Mouse (Mus musculus) gastrocnemius, postnatal 25 days (tissue): ENCODE data around the gene Wdr73. TPM values are rescaled to one million over a fixed set of nuclear protein-coding genes. Genes with fewer than 3 reads are reported as not detected.
A peak's percentile ranks its signal among the peaks of the same experiment; 100 is the strongest.

ENCODE experiments used
- DNase-seq: peaks from one replicate; pipeline ENCODE4 v3.0.0; 2022
- total RNA-seq, 2 experiments: library from RNA; stranded (reverse); gene quantifications; 1 replicate in 1 of 2; 2 replicates in 1 of 2; pipeline ENCODE4 v1.2.3; 2021

Gene Wdr73
- total RNA-seq, 2 experiments from 2014 or later: 3.1 to 4.2 TPM

DNA sequence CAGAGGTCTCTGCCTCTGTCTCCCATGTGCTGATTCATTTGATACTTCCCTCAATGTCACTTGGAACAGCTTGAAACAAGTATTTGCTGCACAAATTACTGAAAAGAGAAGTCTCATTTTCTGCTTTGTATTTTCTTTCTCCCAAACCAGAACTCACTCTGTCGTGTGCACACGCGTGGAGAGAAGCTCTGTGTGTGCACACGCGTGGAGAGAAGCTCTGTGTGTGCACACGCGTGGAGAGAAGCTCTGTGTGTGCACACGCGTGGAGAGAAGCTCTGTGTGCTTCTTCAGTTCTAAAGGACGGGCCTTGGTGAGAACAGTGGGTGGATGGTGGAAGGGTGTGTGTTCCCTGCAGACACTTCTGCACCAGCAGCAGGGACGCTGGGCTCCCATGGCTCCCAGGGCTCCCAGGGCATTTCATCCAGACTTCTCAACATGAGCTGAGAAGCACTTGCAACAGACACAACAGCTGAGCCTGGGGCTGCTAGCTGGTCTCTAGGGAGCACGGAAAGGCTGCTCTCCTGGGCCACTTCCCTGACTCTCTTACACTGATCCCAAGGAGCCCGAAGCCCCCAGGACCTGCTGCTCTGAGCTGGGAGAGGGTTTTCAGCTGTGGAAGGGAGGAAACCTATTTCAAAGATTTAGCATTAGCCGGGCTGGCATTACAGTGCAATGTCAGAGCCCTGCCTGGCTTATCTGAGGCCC, 6.1 kb downstream of the Wdr73 start:
- DNase-seq: no peak

DNA sequence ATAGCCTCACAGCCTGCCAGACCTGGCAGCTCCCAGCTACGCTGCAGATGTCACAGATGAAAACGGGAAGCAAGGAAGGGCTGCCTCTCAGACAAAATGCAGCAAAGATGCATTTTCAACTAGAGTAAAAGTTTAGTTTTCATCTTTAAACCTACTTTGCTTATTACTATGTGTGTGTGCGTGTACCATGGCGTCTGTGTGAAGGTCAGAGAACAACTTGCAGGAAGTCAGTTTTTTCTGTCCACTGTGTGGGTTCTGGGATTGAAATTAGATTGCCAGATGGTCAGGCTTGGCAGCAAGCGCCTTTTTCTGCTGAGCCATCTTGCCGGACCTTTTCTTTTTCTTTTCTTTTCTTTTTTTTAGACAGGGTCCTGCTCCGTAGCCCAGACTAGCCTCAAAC, 6.9 kb downstream of the Wdr73 start:
- DNase-seq: no peak

DNA sequence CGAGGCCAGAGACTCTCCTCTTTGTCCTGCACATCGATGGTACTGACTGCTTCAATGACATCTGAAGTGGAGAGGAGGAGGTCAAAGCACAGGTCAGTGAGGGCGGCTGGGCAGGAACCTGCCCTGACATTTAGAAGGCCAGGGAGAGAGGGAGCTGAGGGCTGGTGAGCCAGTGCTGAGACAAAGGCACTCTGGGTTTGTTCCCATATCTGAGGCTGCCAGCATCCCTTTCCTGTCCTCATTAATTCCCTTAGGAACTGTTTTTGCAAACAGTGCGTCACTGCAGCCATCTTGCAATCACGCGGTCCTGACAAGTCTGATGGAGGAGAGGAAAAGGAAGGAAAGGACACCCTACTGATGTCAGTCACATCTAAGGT, 7.3 kb downstream of the Wdr73 start:
- no peak for DNase-seq

DNA sequence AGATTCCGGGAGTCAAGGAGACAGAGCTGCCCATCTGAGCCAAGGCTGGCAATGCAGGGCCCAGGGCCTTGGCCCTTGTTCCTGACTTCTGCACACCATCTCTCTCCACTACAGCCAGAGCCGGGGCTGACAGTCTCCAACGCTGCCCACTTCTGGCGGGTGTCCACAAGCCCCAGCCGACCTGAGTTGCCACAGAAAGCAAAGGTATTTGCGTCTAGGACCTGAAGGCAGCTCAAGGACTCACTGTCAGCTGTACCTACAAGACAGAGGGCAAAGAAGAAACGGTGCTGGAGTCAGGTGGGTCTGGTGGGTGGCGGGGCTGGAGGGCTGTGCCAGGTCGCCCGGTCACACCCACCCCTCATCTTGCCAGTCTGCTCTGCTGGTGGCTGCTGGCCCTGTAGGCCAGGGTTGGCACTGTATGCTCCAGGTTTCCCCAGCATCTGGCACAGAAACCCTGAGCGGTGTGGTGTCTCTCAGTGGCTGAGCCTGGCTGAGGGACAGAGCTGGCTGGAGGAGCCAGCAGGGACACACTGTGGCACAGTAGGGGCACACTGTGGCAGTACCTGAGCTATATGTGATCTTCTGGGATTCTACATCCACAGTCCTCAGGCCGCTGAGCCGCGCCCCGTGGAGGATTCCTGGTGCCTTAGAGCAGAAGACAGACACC, 7.8 kb downstream of the Wdr73 start:
- no peak for DNase-seq

DNA sequence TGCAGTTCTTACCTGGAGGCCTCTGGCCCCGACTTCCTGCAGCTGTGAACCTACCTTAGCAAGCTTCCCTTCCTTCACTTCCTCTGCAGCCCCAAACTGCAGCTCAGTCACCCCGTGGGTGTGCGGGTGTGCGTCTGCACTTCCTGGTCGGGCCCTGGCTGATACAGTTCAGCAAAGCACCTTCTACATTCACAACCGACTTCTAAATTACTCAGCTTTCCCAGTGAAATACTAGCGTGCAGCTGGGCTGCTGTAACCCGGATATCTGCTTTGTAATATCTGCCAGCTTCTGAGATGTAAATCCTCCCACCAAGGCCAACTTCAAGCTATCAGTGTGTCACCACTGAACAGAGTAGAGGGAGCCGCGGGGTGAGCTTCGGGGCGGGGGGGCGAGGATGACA, 11.2 kb downstream of the Wdr73 start:
- no peak for DNase-seq

DNA sequence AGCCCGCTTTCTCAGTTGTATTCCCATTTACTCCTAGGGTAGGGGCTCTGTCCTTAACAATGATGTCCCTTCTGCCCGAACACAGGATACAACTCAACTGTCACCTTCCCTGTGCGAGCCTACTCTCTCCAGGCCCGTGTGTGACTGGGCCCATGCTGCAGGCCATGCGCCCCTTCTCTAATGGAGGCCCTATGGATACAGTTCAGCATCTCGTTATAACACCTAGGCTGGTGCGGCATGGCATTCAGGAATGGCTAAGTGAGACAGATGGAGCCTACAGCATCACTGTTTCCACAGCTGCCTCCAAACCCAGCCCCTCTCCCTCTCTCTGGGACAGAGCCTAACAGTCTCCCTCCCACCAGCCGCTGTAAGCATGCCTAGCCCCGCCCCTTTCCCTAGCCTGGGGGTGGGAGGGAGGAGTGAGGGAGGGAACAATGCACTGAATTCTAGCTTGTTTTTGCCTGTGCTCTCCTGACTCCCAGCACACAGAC, 12.0 kb downstream of the Wdr73 start:
- peak; percentile 57 for DNase-seq

DNA sequence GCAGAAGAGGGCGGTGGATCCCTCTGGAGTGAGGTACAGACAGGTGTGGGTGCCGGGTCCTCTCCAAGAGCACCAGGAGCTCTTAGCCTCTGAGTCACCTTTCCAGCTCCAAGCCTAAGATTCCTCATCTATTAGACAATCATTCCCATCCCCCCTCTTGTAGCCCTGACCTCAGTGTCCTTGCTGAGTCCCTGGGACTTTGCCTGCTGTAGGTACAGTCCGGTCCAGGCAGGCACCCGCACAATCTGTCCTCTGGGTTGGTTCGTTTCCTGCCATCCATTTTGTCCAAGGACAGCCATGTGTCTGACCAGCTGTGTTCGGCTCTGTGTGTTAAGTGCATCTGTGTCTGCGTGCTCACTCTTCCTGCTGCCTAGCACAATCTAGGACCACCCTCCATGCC, 12.5 kb downstream of the Wdr73 start:
- no peak for DNase-seq

DNA sequence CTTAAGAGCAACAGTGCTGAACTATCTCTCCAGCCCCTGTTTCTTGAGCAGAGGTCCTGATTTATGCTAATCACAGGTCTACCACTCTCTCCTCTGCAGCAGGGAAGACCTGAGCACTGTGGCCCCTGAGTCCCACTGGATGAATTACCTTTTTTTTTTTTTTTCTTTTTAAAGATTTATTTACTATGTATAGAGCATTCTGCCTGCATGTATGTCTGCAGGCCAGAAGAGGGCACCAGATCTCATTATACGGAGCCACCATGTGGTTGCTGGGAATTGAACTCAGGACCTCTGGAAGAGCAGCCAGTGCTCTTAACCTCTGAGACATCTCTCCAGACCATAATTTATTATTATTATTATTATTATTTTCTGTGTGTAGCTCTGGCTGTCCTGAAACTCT, 15.4 kb downstream of the Wdr73 start:
- DNase-seq: no peak

DNA sequence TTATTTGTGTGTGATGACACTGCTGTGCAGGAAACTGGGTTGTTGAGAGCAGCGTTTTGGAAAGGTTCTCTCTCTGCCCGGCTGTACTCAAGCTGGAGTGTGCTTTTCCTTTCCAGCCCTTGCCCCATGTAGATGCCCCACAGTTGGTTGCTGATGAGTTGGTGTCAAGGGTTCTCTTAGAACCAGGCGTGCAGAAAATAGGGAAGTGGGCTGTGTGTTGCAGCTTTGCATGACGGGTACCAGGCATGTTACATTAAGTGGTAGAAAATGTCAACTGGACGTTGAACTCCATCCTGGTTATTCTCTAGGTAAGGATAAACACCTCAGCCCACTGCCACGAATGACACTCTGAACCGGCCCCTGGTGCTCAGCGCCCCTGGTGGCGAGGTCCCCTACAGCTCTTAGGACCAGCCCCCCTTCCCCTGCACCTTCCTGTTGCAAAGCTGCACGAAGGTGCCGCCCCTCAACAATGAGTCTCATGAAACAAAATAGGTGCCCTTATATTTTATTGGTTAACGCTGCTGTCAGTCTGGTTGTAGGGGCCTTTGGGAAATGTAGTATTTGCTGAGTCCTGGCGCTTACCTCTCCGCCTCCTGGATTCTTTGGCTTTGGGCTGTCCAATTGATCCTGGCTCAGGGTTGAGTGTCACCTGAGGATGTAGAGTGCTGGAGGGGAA, 18.1 kb downstream of the Wdr73 start:
- DNase-seq: peak; percentile 56

DNA sequence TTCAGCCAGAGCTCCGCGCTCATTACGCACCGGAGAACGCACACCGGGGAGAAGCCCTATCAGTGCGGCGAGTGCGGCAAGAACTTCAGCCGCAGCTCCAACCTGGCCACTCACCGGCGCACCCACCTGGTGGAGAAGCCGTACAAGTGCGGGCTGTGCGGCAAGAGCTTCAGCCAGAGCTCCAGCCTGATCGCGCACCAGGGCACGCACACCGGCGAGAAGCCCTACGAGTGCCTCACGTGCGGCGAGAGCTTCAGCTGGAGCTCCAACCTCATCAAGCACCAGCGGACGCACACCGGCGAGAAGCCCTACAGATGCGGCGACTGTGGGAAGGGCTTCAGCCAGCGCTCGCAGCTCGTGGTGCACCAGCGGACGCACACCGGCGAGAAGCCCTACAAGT, 25.3 kb downstream of the Wdr73 start:
- no peak for DNase-seq

DNA sequence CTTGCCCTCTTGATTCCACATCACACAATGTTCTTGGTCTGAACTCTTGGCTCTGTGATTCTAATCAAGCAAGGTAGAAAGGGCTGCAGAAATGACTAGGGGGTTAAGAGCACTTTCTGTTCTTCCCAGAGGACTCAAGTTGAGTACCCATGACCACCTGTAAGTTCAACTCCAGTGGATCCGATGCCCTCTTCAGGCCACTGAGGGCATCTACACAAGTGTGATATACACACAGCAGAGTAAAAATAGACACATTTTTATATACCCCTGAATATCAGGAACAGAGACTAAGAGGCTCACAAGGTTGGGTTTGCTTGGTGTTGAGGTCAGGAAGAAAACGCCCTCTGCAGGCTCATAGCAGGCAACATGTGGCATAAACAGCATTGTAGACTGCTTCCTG, 27.4 kb downstream of the Wdr73 start:
- no peak for DNase-seq

DNA sequence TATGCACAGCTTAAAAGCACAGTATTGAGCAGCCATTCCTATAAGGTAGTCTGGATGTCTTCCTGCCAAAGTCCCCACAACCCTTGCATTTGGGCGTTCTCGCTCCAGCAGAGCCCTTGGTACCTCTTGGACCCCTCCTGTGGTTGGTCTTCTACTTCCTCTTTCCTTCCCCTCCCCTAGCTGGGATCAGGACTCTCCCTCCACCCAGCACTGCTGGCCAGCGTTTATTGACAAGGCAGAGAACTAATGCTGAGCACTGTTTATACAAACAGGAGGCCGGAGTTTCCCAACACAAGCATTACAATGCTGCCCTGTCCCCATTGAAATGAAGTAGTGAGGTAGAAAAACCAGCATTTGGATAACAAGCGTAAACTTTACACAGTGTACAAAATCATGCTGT, 28.0 kb downstream of the Wdr73 start:
- DNase-seq: no peak

DNA sequence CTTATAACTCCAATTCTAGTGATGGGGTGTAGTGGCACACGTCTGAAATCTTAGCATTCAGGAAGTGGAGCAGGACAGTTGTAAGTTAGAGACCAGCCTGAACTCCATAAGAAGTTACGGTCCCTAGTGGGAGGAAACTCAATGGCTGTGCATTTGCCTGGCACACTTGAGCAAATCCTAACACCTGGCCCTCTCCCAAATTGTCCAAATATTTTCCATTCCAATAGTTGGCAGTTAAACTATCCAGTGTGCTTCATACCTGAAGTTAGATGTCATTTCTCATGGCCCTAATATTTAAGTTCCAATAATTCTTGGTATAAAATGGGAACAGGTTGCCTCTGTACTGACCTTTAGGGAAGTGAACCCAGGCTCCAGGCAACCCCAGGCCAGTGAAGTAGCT, 32.4 kb downstream of the Wdr73 start:
- DNase-seq: no peak

DNA sequence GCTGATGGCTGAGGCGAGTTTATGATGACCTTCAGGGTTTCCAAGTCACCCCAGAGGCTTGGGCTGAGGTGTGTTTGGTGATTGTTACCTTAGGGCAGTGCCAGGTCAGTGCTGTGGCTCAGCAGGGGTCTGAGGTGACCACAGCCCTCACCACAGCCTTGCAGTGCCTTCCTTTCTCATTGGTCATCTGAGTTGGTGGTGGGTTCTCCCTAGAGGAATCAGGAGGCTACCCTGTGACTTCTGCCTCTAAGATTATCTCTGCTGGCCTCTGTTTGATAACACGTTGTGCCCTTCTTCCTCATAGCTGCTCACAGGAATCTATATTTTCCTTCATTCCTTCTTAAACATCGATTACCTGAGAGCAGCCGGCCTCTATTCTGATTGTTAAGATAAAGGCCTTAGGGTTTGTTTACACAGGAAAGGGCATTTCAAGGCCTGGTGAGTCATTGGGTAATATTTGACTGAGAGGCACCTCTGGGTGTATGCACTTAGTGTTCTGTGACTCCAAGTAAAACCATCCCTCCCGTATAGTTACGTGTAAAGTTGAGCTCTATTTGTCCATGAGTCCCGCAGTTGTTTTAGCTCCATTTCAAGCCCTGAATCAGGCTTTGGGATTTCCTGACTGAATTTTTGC, 34.4 kb downstream of the Wdr73 start:
- no peak for DNase-seq

DNA sequence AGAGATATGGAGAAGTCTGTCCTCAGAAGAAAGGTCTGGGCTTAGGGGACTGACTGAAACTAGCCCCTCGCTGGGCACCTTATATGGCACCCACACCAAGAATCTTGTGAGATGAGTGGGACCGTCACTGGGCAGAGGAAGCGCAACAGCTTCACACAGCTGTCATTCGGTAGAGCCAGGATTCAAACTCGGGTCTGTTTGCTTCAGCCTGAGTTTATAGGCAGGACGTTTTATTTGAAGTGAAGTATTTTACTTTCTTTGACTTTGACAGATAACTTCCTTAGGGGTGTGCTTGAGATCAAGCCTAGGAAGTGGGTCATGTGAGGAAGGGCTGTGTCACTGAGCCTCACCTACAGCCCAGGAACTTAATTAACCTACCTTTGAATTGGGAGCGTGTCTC, 35.5 kb downstream of the Wdr73 start:
- DNase-seq: no peak

DNA sequence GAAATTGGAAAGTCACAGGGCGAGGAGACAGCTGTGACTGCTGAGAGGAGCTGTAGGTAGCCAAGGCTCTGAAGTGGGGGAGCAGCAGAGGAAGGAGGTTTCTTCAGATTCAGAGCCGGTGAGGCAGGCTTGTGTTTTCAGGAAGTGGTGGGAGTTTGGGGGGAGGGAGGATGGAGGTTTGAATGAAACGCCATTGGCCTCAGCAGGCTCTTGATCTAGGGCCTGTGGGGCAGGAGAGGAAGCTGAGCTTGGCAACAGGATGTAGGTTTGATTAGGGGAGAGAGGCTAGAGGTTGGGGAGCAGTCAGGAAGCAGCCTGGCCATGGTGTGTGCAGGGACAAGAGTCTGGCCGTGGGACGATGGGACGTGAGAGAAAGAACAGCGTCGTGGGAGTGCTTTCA, 36.2 kb downstream of the Wdr73 start:
- no peak for DNase-seq

DNA sequence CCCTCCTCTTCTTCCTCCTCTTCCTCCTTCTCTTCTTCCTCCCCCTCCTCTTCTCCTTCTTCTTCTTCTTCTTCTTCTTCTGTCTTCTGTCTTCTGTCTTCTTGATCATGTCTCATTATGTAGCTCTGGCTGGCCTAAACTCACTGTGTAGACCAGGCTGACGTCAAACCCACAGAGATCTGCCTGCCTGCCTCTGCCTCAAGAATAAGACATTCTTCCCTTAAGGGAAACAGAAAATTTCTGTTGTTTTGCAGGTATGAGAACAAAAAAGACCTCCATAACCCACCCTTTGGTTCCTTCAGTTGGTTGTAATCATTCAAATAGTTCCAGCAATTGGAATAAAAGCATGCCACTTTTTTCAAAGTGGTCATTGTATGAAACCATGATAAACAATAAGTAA, 36.9 kb downstream of the Wdr73 start:
- no peak for DNase-seq

DNA sequence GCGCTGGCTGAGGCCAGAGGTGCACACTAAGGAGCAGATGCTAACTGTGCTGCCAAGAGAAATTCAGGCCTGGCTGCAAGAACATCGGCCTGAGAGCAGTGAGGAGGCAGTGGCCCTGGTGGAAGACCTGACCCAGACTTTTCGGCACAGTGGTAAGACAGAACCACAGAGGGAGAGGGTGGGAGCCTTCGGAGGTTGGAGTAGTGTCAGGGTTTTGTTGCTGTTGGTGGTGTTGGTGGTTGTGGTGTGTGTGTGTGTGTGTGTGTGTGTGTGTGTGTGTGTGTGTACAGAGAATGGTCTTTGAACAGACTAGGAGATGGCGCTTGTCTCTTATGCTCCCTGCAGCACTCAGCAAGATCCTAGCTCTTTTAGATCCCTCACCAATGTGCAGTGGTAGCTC, 37.5 kb downstream of the Wdr73 start:
- no peak for DNase-seq

DNA sequence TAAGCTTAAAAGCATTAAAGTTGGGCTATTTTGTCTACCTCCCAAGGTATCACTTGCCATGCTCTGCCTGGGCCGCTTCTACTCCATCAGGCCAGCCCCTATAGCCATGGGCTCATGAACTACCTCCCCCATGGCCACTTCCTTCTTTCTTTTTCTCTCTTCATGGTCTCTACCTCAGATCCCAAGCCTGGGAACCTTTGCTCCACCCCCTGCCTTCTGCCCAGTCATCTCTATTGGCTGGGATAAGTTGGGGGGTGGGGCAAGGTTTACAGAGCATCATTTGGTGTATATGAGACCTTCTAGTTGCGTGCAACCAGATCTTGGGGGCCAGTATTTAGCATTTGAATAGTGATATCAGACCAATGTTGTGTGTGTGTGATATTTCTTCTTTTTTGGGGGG, 38.6 kb downstream of the Wdr73 start:
- DNase-seq: no peak

DNA sequence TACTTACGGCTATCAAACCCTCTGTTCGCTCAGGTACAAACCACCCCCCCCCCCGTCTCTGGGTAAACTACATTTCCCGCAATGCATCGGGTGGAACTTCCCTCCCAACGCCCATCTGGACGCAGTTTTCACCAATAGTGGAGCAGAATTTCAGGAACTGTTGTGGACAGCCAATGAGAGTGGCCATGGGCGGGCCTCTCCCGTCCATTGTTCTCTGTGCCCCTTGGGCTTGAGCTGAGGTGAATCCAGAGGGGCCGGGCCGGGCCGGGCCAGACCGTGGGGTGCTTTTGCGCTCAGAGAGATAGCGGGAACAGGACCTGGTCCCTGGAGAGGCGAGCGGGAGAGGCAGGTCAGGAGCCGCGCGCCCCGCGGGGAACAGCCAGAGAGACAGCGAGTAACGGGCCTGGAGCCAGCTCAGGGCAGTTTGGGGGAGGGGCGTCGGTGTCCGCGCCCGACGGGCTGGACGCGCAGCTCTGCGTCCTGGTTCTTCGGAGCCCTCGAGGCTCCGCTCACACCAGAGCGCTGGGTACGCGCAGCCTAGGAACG, 40.3 kb downstream of the Wdr73 start, which contains the start of gene Zscan2:
Gene Zscan2 (plus strand): TSS at position 192 of the 546 bp plus-strand sequence.
- DNase-seq: peak; percentile 90

DNA sequence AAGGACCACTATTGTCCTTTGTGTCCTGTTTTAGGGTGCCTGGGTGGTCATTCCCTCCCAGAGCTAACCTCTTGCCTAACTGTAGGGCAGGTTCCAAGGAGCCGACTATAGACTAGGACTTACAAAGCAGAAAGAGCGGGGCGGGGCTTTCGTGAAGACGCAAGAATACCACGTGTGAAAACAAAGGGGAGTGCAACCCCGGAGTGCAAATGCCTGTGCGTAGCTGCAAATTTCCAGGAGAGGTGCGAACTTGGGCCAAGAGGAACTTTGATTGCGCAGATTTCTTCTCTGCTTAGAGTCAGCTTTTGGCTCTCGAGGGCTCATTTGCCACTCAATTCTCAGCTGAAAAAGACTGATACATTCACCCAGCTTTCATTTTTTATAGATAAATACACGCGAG, 40.8 kb downstream of the Wdr73 start:
- DNase-seq: peak; percentile 23

DNA sequence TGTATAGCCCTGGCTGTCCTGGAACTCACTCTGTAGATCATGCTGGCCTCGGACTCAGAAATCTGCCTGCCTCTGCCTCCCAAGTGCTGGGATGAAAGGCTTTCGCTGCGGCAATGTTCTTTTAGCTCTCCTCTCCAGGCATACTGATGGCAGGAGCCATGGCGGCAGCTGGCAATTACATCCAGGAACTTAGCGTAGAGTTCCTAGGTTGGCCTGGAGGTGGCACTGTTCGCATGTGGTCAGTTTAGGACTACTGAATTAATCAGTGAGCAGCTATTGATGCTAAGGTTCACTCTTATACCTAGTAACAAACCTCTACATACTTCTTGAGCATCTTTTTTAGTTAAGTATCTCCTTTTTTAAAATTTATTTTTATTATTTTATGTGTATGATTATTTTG, 43.9 kb downstream of the Wdr73 start:
- peak; percentile 64 for DNase-seq

DNA sequence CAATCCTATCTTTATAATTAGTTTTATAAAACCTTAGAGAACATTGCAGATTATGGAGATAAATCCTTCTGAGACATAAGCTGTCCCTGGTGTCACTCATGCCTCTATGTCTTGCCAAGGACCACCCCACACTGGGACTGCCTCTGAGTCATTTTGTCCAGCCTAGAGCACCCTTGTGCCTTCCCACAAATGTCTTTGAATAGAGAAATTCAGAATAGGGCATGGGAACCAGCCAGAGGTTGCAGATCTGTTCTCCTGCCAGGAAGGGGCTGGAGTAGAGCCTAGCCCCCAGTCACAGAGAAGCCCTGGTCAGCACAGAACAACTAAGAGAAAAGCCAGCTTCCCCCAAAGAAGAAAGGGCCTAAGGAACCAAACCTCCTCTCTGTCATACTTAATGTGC, 45.8 kb downstream of the Wdr73 start:
- no peak for DNase-seq
